Comparison of ENCODE assay signal across 9 mouse cellular contexts in the genomic region with DNA sequence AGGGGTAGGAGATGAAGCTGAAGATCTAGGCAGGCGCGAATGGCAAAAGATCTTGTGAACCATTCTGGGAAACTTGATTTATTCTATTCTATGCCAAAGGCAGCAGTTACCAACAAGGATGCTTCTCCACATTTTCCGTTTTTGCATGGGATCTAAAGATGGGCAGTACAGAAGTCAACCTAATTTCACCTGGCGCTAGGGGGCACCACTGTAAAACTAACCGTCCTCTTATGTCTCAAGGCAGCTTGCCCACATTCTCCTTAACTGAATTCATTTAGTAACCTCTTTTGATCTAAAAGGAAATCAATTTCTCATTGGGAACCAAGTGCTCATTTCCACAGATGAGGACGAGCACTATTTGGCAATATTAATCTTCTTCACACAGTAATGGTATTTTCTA. TPM values are rescaled to one million over a fixed set of nuclear protein-coding genes. Genes with fewer than 3 reads are reported as not detected.
A peak's percentile ranks its signal among the peaks of the same experiment; 100 is the strongest.
DNase-seq lines count a peak whose midpoint lies in the region; ATAC-seq lines count a peak whose summit lies in the region.
"Had no signal": no experiment of that assay in that cellular context is flagged by ENCODE, and none has a peak within 500 bp of the region (broad histone marks: within the 10 kb centered on the region; RNA-seq: fewer than 3 reads in every experiment).

No protein-coding gene starts in this region.

- no peaks in the 10 kb centered on the region for H3K9me3 ChIP-seq in forebrain, embryonic 11.5 days (ENCODE audit: control insufficient read depth, low read length)
- H3K9me3 ChIP-seq in forebrain, embryonic 16.5 days (ENCODE audit: control insufficient read depth, low read length): peaks cover 6% of the 10 kb centered on the region; the same call in 1 of the 2 replicates

- DNase-seq in forebrain, embryonic 11.5 days (ENCODE audit: low spot score): peak; percentile 63
- peak; percentile 43 for DNase-seq in T-cell, adult 2 months (ENCODE audit: low spot score)
- DNase-seq in embryo, embryonic 11 days: peak; percentile 76
- DNase-seq in heart, postnatal 14 days: peak; percentile 75 to 85
- DNase-seq in layer of hippocampus, postnatal 25 days (ENCODE audit: extremely low spot score in 1 of 2, low spot score in 1 of 2): peak; percentile 48 to 89
- peak; percentile 37 to 73 for DNase-seq in spleen, postnatal 4 days (ENCODE audit: low spot score in 2 of 2)

- H3K9ac ChIP-seq in forebrain, embryonic 11.5 days (ENCODE audit: low read length): no peak overlapping the region
- H3K9ac ChIP-seq in forebrain, embryonic 16.5 days (replicated peaks; ENCODE audit: low read depth, low read length): no peak overlapping the region

- H3K36me3 ChIP-seq in forebrain, embryonic 11.5 days (ENCODE audit: control insufficient read depth, insufficient read depth, low read length): no peaks in the 10 kb centered on the region
- no peaks in the 10 kb centered on the region for H3K36me3 ChIP-seq in forebrain, embryonic 16.5 days (ENCODE audit: control insufficient read depth, insufficient read depth)

- no peaks in the 10 kb centered on the region for H3K4me1 ChIP-seq in forebrain, embryonic 11.5 days (replicated peaks; ENCODE audit: control insufficient read depth, insufficient read depth, low read length)
- no peaks in the 10 kb centered on the region for H3K4me1 ChIP-seq in forebrain, embryonic 16.5 days (replicated peaks; ENCODE audit: control insufficient read depth, insufficient read depth, low read length)

- H3K4me3 ChIP-seq in forebrain, embryonic 11.5 days (ENCODE audit: low read depth, low read length): no peak overlapping the region
- no peak overlapping the region for H3K4me3 ChIP-seq in forebrain, embryonic 16.5 days (replicated peaks; ENCODE audit: low read length)

- H3K4me2 ChIP-seq in forebrain, embryonic 11.5 days (ENCODE audit: low read depth, low read length, severe bottlenecking): no peak overlapping the region
- no peak overlapping the region for H3K4me2 ChIP-seq in forebrain, embryonic 16.5 days (ENCODE audit: low read length)

- no peaks in the 10 kb centered on the region for H3K27me3 ChIP-seq in forebrain, embryonic 11.5 days (ENCODE audit: control insufficient read depth, insufficient read depth, low read length)
- H3K27me3 ChIP-seq in forebrain, embryonic 16.5 days (replicated peaks; ENCODE audit: control insufficient read depth, insufficient read depth, low read length): no peaks in the 10 kb centered on the region

- 0 out of 2 replicates have a peak, but pooled peaks have one; percentile 60 for ATAC-seq in forebrain, embryonic 11.5 days (replicated peaks; ENCODE audit: low FRiP score)
- no peak for ATAC-seq in forebrain, embryonic 16.5 days
- 0 out of 2 replicates have a peak, but pooled peaks have one; percentile 53 for ATAC-seq in megakaryocyte-erythroid progenitor cell, adult 5-6 weeks (replicated peaks; ENCODE audit: low FRiP score, low TSS enrichment, poor library complexity, severe bottlenecking)

- intact Hi-C loops in heart, postnatal 14 days (cut with DNase I): loop anchor here (1.0 to 5.0 kb wide), 4 partner anchors 92 to 337 kb away; a partner anchor contains a TSS

- WGBS in forebrain, embryonic 11.5 days: 24% methylated on average over 6 of the region's 6 CpGs
- 30% methylated on average over 6 of the region's 6 CpGs for WGBS in forebrain, embryonic 16.5 days

- H3K27ac ChIP-seq in forebrain, embryonic 11.5 days (ENCODE audit: low read depth, low read length): no peak overlapping the region
- H3K27ac ChIP-seq in forebrain, embryonic 16.5 days (ENCODE audit: low read length): no peak overlapping the region
- H3K27ac ChIP-seq: macrophage had no signal

RNA-seq across cellular contexts. Expression of a gene that starts 4.9 kb away (rescaled TPM):
- not detected in 2 replicates for polyA plus RNA-seq in forebrain, embryonic 11.5 days (2014; fragmentation: Nextera tagmentation; extraction: Ambion mirVana)
- not detected in 2 replicates for polyA plus RNA-seq in forebrain, embryonic 16.5 days (2015; fragmentation: Nextera tagmentation; extraction: Ambion mirVana)
- not detected for total RNA-seq in heart, postnatal 14 days (2021)
- total RNA-seq in layer of hippocampus, postnatal 25 days (2021): not detected
- total RNA-seq in megakaryocyte-erythroid progenitor cell, adult 5-6 weeks (2014; fragmentation: Nextera tagmentation): 3.4 and 4.3 TPM in 2 replicates
- total RNA-seq in megakaryocyte-erythroid progenitor cell, adult 5-6 weeks (2017): 2.0 and 2.1 TPM in 2 replicates
